Mouse (Mus musculus) limb, embryonic 11.5 days (tissue): Measurements from ENCODE around the gene Jup. TPM values are rescaled to one million over a fixed set of nuclear protein-coding genes. Genes with fewer than 3 reads are reported as not detected.

Experiments used
- ATAC-seq: fragments of 200-750 bp; cut with Nextera tagmentation; 2 replicates; pipeline ENCODE4 v1.8.0; 2017; ENCODE audit warnings: low read depth; ENCODE audit not compliant: insufficient number of reproducible peaks, low FRiP score, low TSS enrichment
- DNase-seq: peaks from one replicate; pipeline ENCODE4 v3.0.0-alpha.2; 2015; ENCODE audit warnings: low spot score
- H3K27ac ChIP-seq: fragments of 300-500 bp; sonication (generic); replicated peaks from 2 replicates; pipeline ENCODE4 v1.5.1; 2014; ENCODE audit warnings: low read depth, mild to moderate bottlenecking, low read length
- H3K27me3 ChIP-seq: fragments of 300-500 bp; sonication (generic); 2 replicates; pipeline ENCODE4 v1.6.1; 2014; ENCODE audit warnings: mild to moderate bottlenecking, low read length, mixed read lengths; ENCODE audit not compliant: control insufficient read depth, insufficient read depth
- H3K36me3 ChIP-seq: fragments of 300-500 bp; sonication (generic); 2 replicates; pipeline ENCODE4 v1.6.1; 2014; ENCODE audit warnings: mild to moderate bottlenecking, low read length, moderate library complexity, mixed read lengths; ENCODE audit not compliant: control insufficient read depth, insufficient read depth
- H3K4me1 ChIP-seq: fragments of 300-500 bp; sonication (generic); 2 replicates; pipeline ENCODE4 v1.6.1; 2014; ENCODE audit warnings: low read length, mixed read lengths; ENCODE audit not compliant: control insufficient read depth, insufficient read depth
- H3K4me2 ChIP-seq: fragments of 300-500 bp; sonication (generic); 2 replicates; pipeline ENCODE4 v1.6.1; 2014; ENCODE audit warnings: low read depth, mild to moderate bottlenecking, moderate library complexity; ENCODE audit not compliant: severe bottlenecking
- H3K4me3 ChIP-seq: fragments of 300-500 bp; sonication (generic); 2 replicates; pipeline ENCODE4 v1.5.1; 2014; ENCODE audit warnings: low read depth, low read length
- H3K9ac ChIP-seq: fragments of 300-500 bp; sonication (generic); 2 replicates; pipeline ENCODE4 v1.6.1; 2014; ENCODE audit warnings: mild to moderate bottlenecking, low read length
- H3K9me3 ChIP-seq: fragments of 300-500 bp; sonication (generic); 2 replicates; pipeline ENCODE4 v1.6.1; 2016; ENCODE audit warnings: low read length; ENCODE audit not compliant: control insufficient read depth
- WGBS: fragments of 180-500 bp; shearing (Covaris S2); extraction: QIAGEN DNeasy Blood & Tissue Kit; methylation state at CpG from one replicate; pipeline ENCODE4 v1.1.7; 2014; 5-methylcytosine and 5-hydroxymethylcytosine counted together
- polyA plus RNA-seq: library from polyadenylated mRNA; unstranded; fragments of >200 nt; fragmentation: Nextera tagmentation; extraction: Ambion mirVana; gene quantifications from 2 replicates; pipeline ENCODE4 v1.2.1, GENCODE M21; 2014

Gene Jup
- 29.8 and 32.3 TPM in 2 replicates for polyA plus RNA-seq

DNA sequence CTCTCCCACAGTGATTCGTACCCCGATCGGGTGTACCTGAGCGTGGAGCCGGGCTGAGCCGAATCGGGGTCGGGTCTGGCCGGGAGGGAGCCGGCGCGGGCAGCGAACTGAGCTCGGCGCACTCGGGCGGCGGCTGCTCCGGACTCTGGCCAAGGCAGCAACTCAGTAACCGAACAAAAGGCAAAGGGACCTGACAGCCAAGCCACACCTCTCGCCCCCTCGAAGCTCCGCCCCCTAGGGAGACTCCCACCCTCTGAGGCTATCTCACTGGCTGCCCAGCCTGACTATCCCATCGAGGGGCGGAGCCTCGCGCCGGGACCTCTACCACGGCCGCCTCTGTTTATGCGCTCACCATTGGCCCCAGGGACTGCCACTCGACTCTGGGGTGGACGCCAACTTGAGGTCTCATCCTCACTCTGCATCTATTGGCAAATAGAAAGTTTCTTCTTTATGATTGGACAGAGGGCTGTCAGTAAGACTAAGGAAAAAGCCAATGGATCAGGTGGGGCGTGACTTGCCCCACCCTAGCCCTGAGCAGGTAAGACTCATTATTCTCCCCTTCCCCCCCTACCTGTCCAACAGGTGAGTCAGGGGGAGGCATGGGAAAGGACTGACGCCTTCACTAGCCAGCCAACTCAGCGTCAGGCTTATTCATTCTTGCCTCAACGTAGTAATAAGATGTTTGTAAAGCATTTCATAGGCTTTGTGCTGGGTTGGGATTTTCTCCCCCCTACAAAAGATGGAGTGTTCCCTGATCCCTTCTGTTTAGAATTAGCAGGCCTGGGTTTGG, at the start of gene Jup:
Gene Jup (minus strand): TSS at position 164 of the 790 bp plus-strand sequence.
- no peaks in the 10 kb centered on the region for H3K36me3 ChIP-seq
- peak within 1 kb of the TSS; percentile 64 for H3K9ac ChIP-seq
- DNase-seq (peak; percentile 99), ATAC-seq (peak; percentile 97)
- 2% methylated on average over 36 of the region's 37 CpGs for WGBS
- H3K4me3 ChIP-seq: peak within 1 kb of the TSS; percentile 48
- H3K9me3 ChIP-seq: no peaks in the 10 kb centered on the region
- H3K4me2 ChIP-seq: peak within 1 kb of the TSS; percentile 64
- no peaks in the 10 kb centered on the region for H3K27me3 ChIP-seq
- no peak within 1 kb of the TSS for H3K27ac ChIP-seq
- H3K4me1 ChIP-seq: peaks cover 5% of the 10 kb centered on the region; the same call in 1 of the 2 replicates

- Histone ChIP-seq H3K4me2 (no peak overlapping the region), H3K36me3 (peaks cover 3% of the 10 kb centered on the region; the same call in 1 of the 2 replicates), H3K9ac (no peak overlapping the region), H3K9me3 (no peaks in the 10 kb centered on the region), H3K4me1 (peaks cover 3% of the 10 kb centered on the region; the same call in 1 of the 2 replicates), H3K4me3 (no peak overlapping the region), H3K27me3 (no peaks in the 10 kb centered on the region), H3K27ac (no peak overlapping the region)
- DNase-seq: no peak
- WGBS: 88% methylated on average over 6 of the region's 6 CpGs
- ATAC-seq: no peak
Measured at GRCm38 (mm10) chr11:100442625-100443024, 45.1 kb upstream of the Jup start.

- no peaks in the 10 kb centered on the region for H3K9me3 ChIP-seq
- no peak for ATAC-seq
- peak within 1 kb of the TSS; percentile 10; the same call in 1 of the 2 replicates for H3K27ac ChIP-seq
- no peaks in the 10 kb centered on the region for H3K27me3 ChIP-seq
- peaks cover 4% of the 10 kb centered on the region for H3K36me3 ChIP-seq
- no peak for DNase-seq
- peak within 1 kb of the TSS; percentile 67 for H3K4me2 ChIP-seq
- WGBS: 88% methylated on average over 8 of the region's 8 CpGs
- peak within 1 kb of the TSS; percentile 93 for H3K9ac ChIP-seq
- peak within 1 kb of the TSS; percentile 92 for H3K4me3 ChIP-seq
- peaks cover 3% of the 10 kb centered on the region; the same call in 1 of the 2 replicates for H3K4me1 ChIP-seq
Measured at GRCm38 (mm10) chr11:100441797-100442196, 44.2 kb upstream of the Jup start, which contains the start of the genes Nt5c3b and Klhl10. TSS of gene Nt5c3b (minus strand) at chr11:100441808. TSS of gene Klhl10 (plus strand) at chr11:100441917.

GRCm38 (mm10) chr11:100440691-100441522, 43.3 kb upstream of the Jup start:
- ATAC-seq (peak; percentile 88), DNase-seq (peak; percentile 84)
- WGBS: 2% methylated on average over 45 of the region's 52 CpGs
- Histone ChIP-seq H3K4me3 (peak overlapping the region; percentile 92), H3K9ac (peak overlapping the region; percentile 93), H3K4me1 (peaks cover 3% of the 10 kb centered on the region; the same call in 1 of the 2 replicates), H3K27me3 (no peaks in the 10 kb centered on the region), H3K27ac (peak overlapping the region; percentile 10; the same call in 1 of the 2 replicates), H3K9me3 (no peaks in the 10 kb centered on the region), H3K36me3 (peaks cover 5% of the 10 kb centered on the region), H3K4me2 (peak overlapping the region; percentile 67)

GRCm38 (mm10) chr11:100437901-100438300, 40.3 kb upstream of the Jup start:
- H3K4me2 ChIP-seq: no peak overlapping the region
- no peak overlapping the region for H3K4me3 ChIP-seq
- WGBS: 92% methylated on average over 1 of the region's 1 CpGs
- H3K9me3 ChIP-seq: no peaks in the 10 kb centered on the region
- peaks cover 9% of the 10 kb centered on the region for H3K36me3 ChIP-seq
- DNase-seq (no peak), ATAC-seq (no peak)
- H3K9ac ChIP-seq: no peak overlapping the region
- no peak overlapping the region for H3K27ac ChIP-seq
- no peaks in the 10 kb centered on the region for H3K27me3 ChIP-seq
- H3K4me1 ChIP-seq: peaks cover 3% of the 10 kb centered on the region; the same call in 1 of the 2 replicates

GRCm38 (mm10) chr11:100435678-100436246, 38.2 kb upstream of the Jup start:
- no peaks in the 10 kb centered on the region for H3K9me3 ChIP-seq
- H3K27me3 ChIP-seq: no peaks in the 10 kb centered on the region
- H3K27ac ChIP-seq: no peak overlapping the region
- H3K36me3 ChIP-seq: peaks cover 9% of the 10 kb centered on the region
- DNase-seq (no peak), ATAC-seq (no peak)
- H3K4me3 ChIP-seq: no peak overlapping the region
- no peak overlapping the region for H3K4me2 ChIP-seq
- no peaks in the 10 kb centered on the region; the same call in 1 of the 2 replicates for H3K4me1 ChIP-seq
- no peak overlapping the region for H3K9ac ChIP-seq
- 88% methylated on average over 9 of the region's 9 CpGs for WGBS

- H3K27ac ChIP-seq: no peak overlapping the region
- no peak overlapping the region for H3K9ac ChIP-seq
- H3K9me3 ChIP-seq: no peaks in the 10 kb centered on the region
- ATAC-seq (no peak), DNase-seq (no peak)
- H3K4me2 ChIP-seq: no peak overlapping the region
- peaks cover 17% of the 10 kb centered on the region for H3K36me3 ChIP-seq
- 86% methylated on average over 5 of the region's 5 CpGs for WGBS
- no peaks in the 10 kb centered on the region for H3K4me1 ChIP-seq
- no peak overlapping the region for H3K4me3 ChIP-seq
- H3K27me3 ChIP-seq: no peaks in the 10 kb centered on the region
Measured at GRCm38 (mm10) chr11:100432002-100432401, 34.4 kb upstream of the Jup start.

DNA sequence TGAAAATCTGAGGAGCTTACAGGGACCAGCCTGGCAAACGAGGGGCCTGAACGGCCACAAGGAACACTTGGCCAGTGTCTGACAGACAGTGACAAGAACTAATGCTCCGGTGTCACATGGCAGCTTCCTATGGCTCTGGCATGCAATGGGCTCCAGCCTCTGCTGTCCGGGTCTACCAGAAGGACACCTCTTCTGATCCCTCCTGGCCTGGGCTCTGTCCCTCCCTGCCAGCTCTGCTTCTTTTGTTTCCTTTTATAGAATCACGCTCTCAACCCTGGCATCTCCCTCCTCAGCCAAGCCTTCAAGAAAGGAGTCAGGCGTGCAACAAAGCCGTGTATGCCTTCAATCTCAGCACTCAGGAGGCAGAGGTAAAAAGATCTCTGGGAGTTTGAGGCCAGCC, 32.5 kb upstream of the Jup start:
- H3K4me3 ChIP-seq: no peak overlapping the region
- H3K27ac ChIP-seq: no peak overlapping the region
- H3K9ac ChIP-seq: no peak overlapping the region
- no peak overlapping the region for H3K4me2 ChIP-seq
- H3K9me3 ChIP-seq: no peaks in the 10 kb centered on the region
- ATAC-seq (no peak), DNase-seq (no peak)
- no peaks in the 10 kb centered on the region for H3K4me1 ChIP-seq
- 92% methylated on average over 7 of the region's 7 CpGs for WGBS
- no peaks in the 10 kb centered on the region for H3K27me3 ChIP-seq
- peaks cover 11% of the 10 kb centered on the region for H3K36me3 ChIP-seq
